Mouse (Mus musculus) liver, embryonic 14.5 days (tissue): ENCODE data around the gene Znrd1as.

Experiments used
- CTCF ChIP-seq: IDR thresholded peaks from 2 replicates; pipeline ENCODE4 v1.5.1; 2016; ENCODE audit warnings: antibody characterized with exemption, low read depth, control low read depth
- EP300 ChIP-seq: IDR thresholded peaks from 2 replicates; pipeline ENCODE4 v1.6.1; 2016; ENCODE audit warnings: antibody characterized with exemption, low read depth

DNA sequence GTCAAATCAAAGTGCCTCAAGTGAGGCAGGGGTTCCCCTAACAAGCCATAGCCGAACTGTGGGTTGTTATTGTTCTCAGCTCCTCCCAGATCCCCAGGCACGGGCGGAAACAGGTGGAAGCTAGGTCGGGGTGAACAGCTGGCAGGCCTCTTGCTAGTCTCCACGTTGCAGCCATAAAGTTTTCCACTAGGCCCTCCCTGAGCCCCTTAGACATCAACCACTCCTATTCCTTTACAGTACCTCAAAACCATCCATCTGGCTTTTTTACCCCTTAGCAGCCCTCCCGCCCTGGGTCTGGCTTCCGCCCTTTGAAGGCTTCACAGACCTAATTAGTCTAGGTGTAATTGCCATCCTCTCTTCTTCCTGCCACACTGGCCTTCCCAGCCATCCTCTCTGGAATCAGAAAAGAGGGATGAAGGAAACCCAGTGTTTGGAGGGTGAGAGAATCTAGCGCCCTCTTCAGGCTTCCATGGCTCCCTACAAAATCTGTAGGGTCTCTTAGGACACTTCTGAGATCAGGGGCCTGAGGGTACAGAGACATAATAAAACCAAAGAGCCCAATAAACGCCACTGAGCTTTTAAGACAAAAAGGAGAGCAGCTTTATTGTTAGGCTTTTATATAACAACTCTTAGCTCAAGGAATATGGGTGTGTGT, 14.1 kb upstream of the Znrd1as start:
- TF ChIP-seq CTCF, result 0 out of 2 replicates have a peak, but pooled peaks have one; percentile 10
- no peak for TF ChIP-seq EP300
